Mouse (Mus musculus) central nervous system, embryonic 18 days (tissue): ENCODE data around the gene Ehd1. TPM values are rescaled to one million over a fixed set of nuclear protein-coding genes. Genes with fewer than 3 reads are reported as not detected.

ENCODE experiments used
- polyA plus RNA-seq: library from polyadenylated mRNA; depleted of rRNA; stranded (reverse); fragments of >200 nt; gene quantifications from 2 replicates; pipeline ENCODE4 v1.2.3, GENCODE M21; 2012; rRNA removed

Ehd1 gene
- 147 and 154 TPM in 2 replicates for polyA plus RNA-seq

GRCm38 (mm10) chr19:6276426-6277421 is at the start of gene Ehd1:
Gene Ehd1 (plus strand): TSS chr19:6276725.

GRCm38 (mm10) chr19:6235084-6236052 is 41.2 kb upstream of the Ehd1 start, which contains the start of gene Ppp2r5b:
Gene Ppp2r5b (minus strand): TSS chr19:6235872.

GRCm38 (mm10) chr19:6241274-6242107 is 35.0 kb upstream of the Ehd1 start, which contains the start of gene Atg2a:
Gene Atg2a (plus strand): TSS chr19:6241668.

GRCm38 (mm10) chr19:6306137-6306551 is 29.6 kb downstream of the Ehd1 start, which contains the start of gene Cdc42bpg:
Gene Cdc42bpg (plus strand): TSS chr19:6306456.

GRCm38 (mm10) chr19:6334673-6335457 is 58.3 kb downstream of the Ehd1 start, which contains the start of gene Men1:
Gene Men1 (plus strand): TSS chr19:6334979.

GRCm38 (mm10) chr19:6340524-6341452 is 64.3 kb downstream of the Ehd1 start, which contains the start of gene Map4k2:
Gene Map4k2 (plus strand): TSS chr19:6341135.

Other genes with a start within 250 kb of the Ehd1 start
- gene Syvn1, start 230.1 kb upstream of the Ehd1 start, polyA plus RNA-seq, result 19.9 and 20.2 TPM in 2 replicates
- gene Mrpl49, start 218.9 kb upstream of the Ehd1 start, polyA plus RNA-seq, result 44.9 and 46.3 TPM in 2 replicates
- 1,265 and 1,281 TPM in 2 replicates for gene Fau, start 218.9 kb upstream of the Ehd1 start, polyA plus RNA-seq
- 31.8 and 33.0 TPM in 2 replicates for gene Znhit2, start 215.5 kb upstream of the Ehd1 start, polyA plus RNA-seq
- 99.6 and 104 TPM in 2 replicates for gene Tm7sf2, start 208.4 kb upstream of the Ehd1 start, polyA plus RNA-seq
- 87.7 and 91.1 TPM in 2 replicates for gene Vps51, start 199.5 kb upstream of the Ehd1 start, polyA plus RNA-seq
- gene Tmem262, start 196.7 kb upstream of the Ehd1 start, polyA plus RNA-seq, result 0.17 TPM in 1 of 2 replicates, not detected in the other
- 1.5 and 1.6 TPM in 2 replicates for gene Gm28374, start 194.5 kb upstream of the Ehd1 start, polyA plus RNA-seq
- gene Zfpl1, start 191.8 kb upstream of the Ehd1 start, polyA plus RNA-seq, result 86.3 and 98.7 TPM in 2 replicates
- 4.4 and 4.7 TPM in 2 replicates for gene Cdca5, start 191.7 kb upstream of the Ehd1 start, polyA plus RNA-seq
- 0.09 and 0.18 TPM in 2 replicates for gene AC131692.1, start 182.3 kb upstream of the Ehd1 start, polyA plus RNA-seq
- 0.59 and 0.63 TPM in 2 replicates for gene Naaladl1, start 170.9 kb upstream of the Ehd1 start, polyA plus RNA-seq
- gene Sac3d1, start 158.1 kb upstream of the Ehd1 start, polyA plus RNA-seq, result 51.8 and 53.5 TPM in 2 replicates
- gene Snx15, start 148.4 kb upstream of the Ehd1 start, polyA plus RNA-seq, result 55.8 and 56.8 TPM in 2 replicates
- gene Batf2, start 135.7 kb upstream of the Ehd1 start, polyA plus RNA-seq, result 0.15 TPM in 1 of 2 replicates, not detected in the other
- gene Arl2, start 135.2 kb upstream of the Ehd1 start, polyA plus RNA-seq, result 107 and 108 TPM in 2 replicates
- 0.05 TPM in 1 of 2 replicates, not detected in the other for gene Majin, start 92.3 kb upstream of the Ehd1 start, polyA plus RNA-seq
- 0.11 TPM in 1 of 2 replicates, not detected in the other for gene Gpha2, start 50.3 kb upstream of the Ehd1 start, polyA plus RNA-seq
- gene Ppp2r5b, start 40.9 kb upstream of the Ehd1 start, polyA plus RNA-seq, result 152 TPM in 2 replicates
- 17.8 and 20.5 TPM in 2 replicates for gene Atg2a, start 35.1 kb upstream of the Ehd1 start, polyA plus RNA-seq
- gene Cdc42bpg, start 29.7 kb downstream of the Ehd1 start, polyA plus RNA-seq, result 3.8 and 3.9 TPM in 2 replicates
- 94.3 and 100.0 TPM in 2 replicates for gene Men1, start 58.3 kb downstream of the Ehd1 start, polyA plus RNA-seq
- gene Map4k2, start 64.4 kb downstream of the Ehd1 start, polyA plus RNA-seq, result 137 and 144 TPM in 2 replicates
- 105 and 134 TPM in 2 replicates for gene Sf1, start 87.0 kb downstream of the Ehd1 start, polyA plus RNA-seq
- 4.8 and 13.2 TPM in 2 replicates for gene Pygm, start 107.7 kb downstream of the Ehd1 start, polyA plus RNA-seq
- 182 and 184 TPM in 2 replicates for gene Rasgrp2, start 122.6 kb downstream of the Ehd1 start, polyA plus RNA-seq
- 226 and 258 TPM in 2 replicates for gene Nrxn2, start 142.0 kb downstream of the Ehd1 start, polyA plus RNA-seq